Comparison of ENCODE assay signal across 26 mouse cellular contexts in genomic region chr10:111789264-111789663, GRCm38 (mm10).
"Had no signal": no experiment of that assay in that cellular context is flagged by ENCODE, and none has a peak within 500 bp of the region (broad histone marks: within the 10 kb centered on the region; RNA-seq: fewer than 3 reads in every experiment).

No protein-coding gene starts in this region.

- H3K27me3 ChIP-seq: heart, embryonic 12.5 days; hindbrain, embryonic 13.5 days; hindbrain, embryonic 15.5 days; kidney, embryonic 15.5 days; liver, embryonic 13.5 days; liver, embryonic 15.5 days had no signal

- DNase-seq: gastrocnemius, postnatal 14 days; gastrocnemius, postnatal 36 days; heart, adult 18-20 months; heart, postnatal 10 days; heart, postnatal 36 days; kidney, adult 11 months; kidney, adult 2 months; kidney, adult 9 months; kidney, postnatal 14 days; kidney, postnatal 4 days; layer of hippocampus, postnatal 36 days; left cerebral cortex, postnatal 4 days; liver; liver, embryonic 13.5 days; liver, postnatal 0 days had no signal

- H3K27ac ChIP-seq: heart, embryonic 10.5 days; hindbrain, embryonic 13.5 days; hindbrain, embryonic 15.5 days; hindbrain, postnatal 0 days; kidney, embryonic 15.5 days; kidney, postnatal 0 days; layer of hippocampus, adult 2 months; liver, embryonic 13.5 days; liver, embryonic 15.5 days had no signal

- H3K4me1 ChIP-seq: heart, embryonic 12.5 days; kidney, embryonic 15.5 days; liver, embryonic 13.5 days; liver, embryonic 15.5 days had no signal

- H3K4me2 ChIP-seq: heart, embryonic 12.5 days; hindbrain, embryonic 13.5 days; hindbrain, embryonic 15.5 days; kidney, embryonic 15.5 days; liver, embryonic 11.5 days; liver, embryonic 13.5 days; liver, embryonic 15.5 days had no signal

- H3K4me3 ChIP-seq: heart, embryonic 10.5 days; heart, embryonic 12.5 days; hindbrain, embryonic 13.5 days; hindbrain, embryonic 15.5 days; kidney, embryonic 15.5 days; layer of hippocampus, adult 2 months; liver, embryonic 13.5 days; liver, embryonic 15.5 days had no signal

- H3K9me3 ChIP-seq: heart, embryonic 10.5 days; heart, embryonic 12.5 days; hindbrain, embryonic 13.5 days; hindbrain, embryonic 15.5 days; kidney, embryonic 15.5 days; liver, embryonic 13.5 days; liver, embryonic 15.5 days had no signal

- H3K36me3 ChIP-seq: heart, embryonic 10.5 days; heart, embryonic 12.5 days; hindbrain, embryonic 13.5 days; hindbrain, embryonic 15.5 days; kidney, embryonic 15.5 days; liver, embryonic 13.5 days; liver, embryonic 15.5 days had no signal

- ATAC-seq: hindbrain, postnatal 0 days; intestine, embryonic 16.5 days; liver, postnatal 0 days had no signal

- H3K9ac ChIP-seq: heart, embryonic 12.5 days; hindbrain, embryonic 13.5 days; hindbrain, embryonic 15.5 days; kidney, embryonic 15.5 days; liver, embryonic 13.5 days; liver, embryonic 15.5 days; liver, postnatal 0 days had no signal
